Mouse (Mus musculus): Measurements from ENCODE around the gene Ncl.
A peak's percentile ranks its signal among the peaks of the same experiment; 100 is the strongest.

Ncl gene

DNA sequence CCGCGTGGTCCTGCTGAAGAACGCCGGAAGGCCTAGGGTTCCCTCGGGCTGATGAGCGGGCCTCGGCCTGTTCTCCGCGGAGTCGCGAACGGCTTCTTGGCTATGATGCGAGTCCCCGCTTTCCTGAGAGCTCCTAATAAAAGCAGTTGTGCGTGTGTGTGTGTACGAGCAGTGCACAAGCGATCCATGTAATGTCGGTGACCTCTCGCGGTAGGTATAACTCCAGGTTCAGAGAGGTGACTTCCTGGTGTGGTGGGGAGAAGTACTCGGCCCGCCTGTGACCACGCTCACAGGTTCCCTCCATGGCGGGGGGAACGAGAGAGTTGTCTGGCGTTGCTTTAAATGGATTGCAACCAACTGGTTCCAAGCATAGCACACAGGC, 589 bp upstream of the Ncl start:
- DNase-seq (ENCODE audit: low read depth), result peak; percentile 83

- DNase-seq (ENCODE audit: low read depth), result no peak
Observed at GRCm38 (mm10) chr1:86358229-86358905, 833 bp downstream of the Ncl start.

- DNase-seq (ENCODE audit: low read depth), result no peak
Observed at GRCm38 (mm10) chr1:86354186-86354585, 5.0 kb downstream of the Ncl start.

DNA sequence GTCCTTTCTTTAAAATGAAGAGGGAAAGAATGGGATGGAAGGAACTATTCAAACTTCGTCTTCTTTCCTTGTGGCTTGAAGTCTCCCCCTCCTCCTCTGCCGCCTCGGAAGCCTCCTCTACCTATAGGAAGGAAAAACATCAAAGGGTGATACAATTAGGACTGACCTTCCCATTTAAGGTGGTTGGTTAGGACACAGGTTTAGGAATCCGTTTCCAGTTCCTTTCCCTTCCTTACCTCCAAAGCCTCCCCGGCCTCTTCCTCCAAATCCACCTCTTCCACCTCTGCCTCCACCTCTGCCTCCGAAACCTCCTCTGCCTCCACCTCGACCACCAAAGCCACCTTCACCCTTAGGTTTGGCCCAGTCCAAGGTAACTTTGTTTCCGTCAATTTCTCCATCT, 8.6 kb downstream of the Ncl start:
- no peak for DNase-seq (ENCODE audit: low read depth)

DNA sequence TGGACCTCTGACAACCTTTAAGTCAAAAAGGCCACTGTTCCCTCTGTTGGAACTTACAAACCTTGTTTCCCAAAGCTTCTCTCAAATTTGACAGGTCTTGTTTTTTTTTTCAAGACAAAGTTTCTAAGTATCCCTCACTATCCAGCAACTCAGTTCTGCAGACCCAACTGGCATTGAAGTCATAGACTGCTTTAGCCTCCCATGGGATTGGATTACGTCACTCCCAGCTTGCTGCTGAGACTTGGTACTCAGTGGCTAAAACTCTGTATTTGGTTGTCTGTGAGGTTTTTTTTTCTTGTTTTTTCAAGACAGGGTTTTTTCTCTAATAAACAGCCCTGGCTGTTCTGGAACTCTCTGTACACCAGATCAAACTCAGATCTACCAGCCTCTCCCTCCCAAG, 9.5 kb downstream of the Ncl start:
- peak; percentile 34 for DNase-seq (ENCODE audit: low read depth)

DNA sequence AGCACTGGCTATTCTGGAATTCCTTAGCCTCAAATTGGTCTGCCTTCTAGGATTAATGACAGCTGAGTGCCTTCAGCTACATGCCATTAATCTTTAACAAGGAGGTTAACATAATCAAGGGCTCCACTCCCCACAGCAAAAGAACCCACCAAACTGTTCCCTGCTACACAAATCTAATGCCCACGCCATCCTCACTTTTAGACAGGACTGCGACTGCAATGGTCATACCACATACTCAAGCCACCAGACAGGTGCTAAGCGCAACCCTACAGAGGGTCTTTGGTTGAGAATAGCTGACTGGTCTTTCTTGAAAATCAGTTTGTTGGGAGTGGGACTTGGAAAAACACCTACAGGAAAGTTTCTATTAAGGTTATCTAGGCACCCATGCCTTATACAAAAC, 10.0 kb downstream of the Ncl start:
- no peak for DNase-seq (ENCODE audit: low read depth)

GRCm38 (mm10) chr1:86348801-86349200, 10.4 kb downstream of the Ncl start:
- peak; percentile 56 for DNase-seq (ENCODE audit: low read depth)

GRCm38 (mm10) chr1:86348083-86348482, 11.1 kb downstream of the Ncl start:
- DNase-seq (ENCODE audit: low read depth), result peak; percentile 43

DNA sequence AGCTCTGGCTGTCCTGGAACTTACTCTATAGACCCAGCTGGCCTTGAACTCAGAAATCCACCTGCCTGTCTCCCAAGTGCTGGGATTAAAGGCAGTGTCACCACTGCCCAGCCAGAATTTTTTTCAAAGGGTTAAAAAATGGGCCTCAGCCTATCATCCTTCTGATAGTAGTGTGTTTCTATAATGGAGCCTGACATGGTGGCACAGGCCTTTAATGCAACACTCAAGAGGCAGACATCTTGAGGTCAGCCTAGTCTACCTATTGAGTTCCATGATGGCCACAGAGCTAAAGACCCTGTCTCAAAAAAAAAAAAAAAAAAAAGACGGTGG, 11.5 kb downstream of the Ncl start:
- DNase-seq (ENCODE audit: low read depth), result peak; percentile 30

DNA sequence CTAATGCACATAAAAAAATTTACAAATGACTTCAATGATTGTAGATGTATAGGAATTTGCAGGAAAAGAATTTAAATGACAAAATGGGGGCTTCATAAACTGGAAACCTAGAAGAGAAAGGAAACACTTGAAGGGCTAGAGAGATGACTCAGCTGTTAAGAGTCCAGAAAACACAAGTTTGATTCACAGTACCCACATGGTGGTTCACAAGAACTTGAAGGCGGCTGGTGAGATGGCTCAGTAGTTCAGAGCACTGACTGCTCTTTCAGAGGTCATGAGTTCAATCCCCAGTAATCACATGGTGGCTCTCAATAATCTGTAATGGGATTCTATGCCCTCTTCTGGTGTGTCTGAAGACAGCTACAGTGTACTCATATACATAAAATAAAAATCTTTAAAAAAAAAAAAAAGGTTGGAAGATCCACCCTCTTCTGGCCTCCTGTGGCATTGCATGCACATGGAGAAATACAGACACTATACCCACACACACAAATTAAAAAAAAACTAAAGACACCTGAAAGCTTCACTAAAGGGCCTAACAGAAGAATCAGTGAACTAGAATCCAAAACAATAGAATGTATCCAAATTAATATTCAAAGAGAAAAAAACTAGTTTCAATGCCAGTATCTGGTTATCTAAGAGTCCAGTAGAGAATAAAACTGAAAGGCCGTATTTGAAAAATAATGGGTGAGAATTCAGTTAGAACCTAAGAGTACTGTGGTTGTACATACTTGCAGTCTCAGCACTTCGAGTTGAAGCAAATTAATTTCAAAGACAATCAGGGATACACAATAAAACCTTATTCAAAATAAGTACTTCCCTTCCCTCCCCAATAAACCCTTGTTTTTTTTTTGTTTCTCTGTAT, 12.1 kb downstream of the Ncl start:
- peak; percentile 57 for DNase-seq (ENCODE audit: low read depth)

DNA sequence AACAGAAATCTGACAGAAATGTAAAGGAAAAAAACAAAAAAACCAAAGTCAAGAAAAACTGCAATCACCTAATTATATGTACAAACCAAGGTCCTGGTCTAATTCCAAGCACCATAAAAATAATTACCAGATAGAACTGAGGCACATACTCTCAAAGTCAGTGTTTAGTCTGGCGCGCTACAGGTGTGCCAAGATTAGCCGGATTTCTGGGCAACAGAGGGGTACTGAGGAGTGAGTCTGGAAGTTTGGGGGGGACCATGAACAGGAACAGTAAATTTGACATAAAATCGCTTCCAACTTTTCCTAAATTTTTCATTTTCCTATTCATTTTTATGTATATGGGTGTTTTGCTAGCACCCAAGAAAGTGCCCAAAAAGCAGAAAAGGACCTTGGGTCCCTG, 13.2 kb downstream of the Ncl start:
- no peak for DNase-seq (ENCODE audit: low read depth)

DNA sequence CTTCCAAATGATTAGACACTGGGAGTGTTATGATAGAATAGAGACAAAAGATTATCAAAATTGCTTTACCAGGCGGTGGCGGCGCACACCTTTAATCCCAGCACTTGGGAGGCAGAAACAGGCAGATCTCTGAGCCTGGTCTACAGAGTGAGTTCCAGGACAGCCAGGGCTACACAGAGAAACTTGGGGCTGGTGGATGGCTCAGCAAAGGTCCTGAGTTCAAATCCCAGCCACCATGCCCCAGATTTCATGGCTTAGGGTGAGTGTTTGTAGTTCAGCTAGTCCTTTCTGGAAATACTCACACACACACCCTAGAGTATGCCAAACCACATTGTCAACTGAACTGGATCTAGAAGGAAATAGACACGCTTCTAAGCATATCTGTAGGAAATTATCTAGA, 14.1 kb downstream of the Ncl start:
- DNase-seq (ENCODE audit: low read depth), result peak; percentile 39

DNA sequence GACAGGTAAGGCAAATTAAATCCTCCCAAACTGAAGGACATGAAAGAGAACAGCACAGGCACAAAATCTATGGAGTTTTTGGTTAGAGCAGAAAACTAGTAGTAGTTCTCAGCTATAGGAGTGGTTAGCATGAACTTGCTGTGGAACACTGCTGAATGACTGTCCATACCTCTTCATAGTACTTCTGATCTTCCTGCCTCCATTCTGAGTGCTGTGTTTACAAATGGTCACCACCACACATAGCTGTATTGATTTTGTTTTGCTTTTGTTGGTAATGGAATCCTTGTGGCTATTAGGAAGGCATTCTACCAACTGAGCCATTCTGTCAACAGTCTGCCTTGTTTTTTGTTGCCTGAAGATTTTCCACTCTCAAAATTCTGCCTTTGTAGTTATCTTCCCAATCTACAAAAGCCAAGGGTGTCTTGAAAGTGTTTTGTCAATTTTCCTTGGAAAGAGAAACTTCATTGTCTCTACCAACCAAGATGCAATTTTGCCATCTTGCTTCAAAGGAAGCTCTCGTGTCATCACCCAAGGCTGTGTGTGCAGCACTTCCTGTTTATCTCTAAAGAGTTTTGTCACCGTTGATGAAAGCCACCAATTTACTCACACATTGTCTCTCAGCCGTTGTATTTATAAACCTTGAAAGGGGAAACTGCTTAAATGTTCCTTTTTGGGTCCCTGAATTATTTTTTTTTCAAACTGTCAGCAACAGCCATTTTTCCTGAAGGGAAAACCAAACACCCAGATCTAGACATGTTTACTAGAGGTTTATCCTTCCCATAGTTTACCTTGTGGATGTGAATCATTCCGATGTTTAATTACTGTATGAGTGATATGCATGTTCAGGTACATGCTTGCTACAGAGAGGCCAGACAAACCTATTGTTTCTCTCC, 15.0 kb downstream of the Ncl start:
- peak; percentile 77 for DNase-seq (ENCODE audit: low read depth)

GRCm38 (mm10) chr1:86343087-86343645, 16.0 kb downstream of the Ncl start:
- DNase-seq (ENCODE audit: low read depth), result peak; percentile 35

- no peak for DNase-seq (ENCODE audit: low read depth)
Observed at GRCm38 (mm10) chr1:86342371-86342770, 16.8 kb downstream of the Ncl start.

- peak; percentile 63 for DNase-seq (ENCODE audit: low read depth)
Observed at GRCm38 (mm10) chr1:86341096-86341495, 18.1 kb downstream of the Ncl start.

- peak; percentile 90 for DNase-seq (ENCODE audit: low read depth)
Observed at GRCm38 (mm10) chr1:86339156-86339812, 19.9 kb downstream of the Ncl start.

- no peak for DNase-seq (ENCODE audit: low read depth)
Observed at GRCm38 (mm10) chr1:86336330-86336729, 22.9 kb downstream of the Ncl start.

DNA sequence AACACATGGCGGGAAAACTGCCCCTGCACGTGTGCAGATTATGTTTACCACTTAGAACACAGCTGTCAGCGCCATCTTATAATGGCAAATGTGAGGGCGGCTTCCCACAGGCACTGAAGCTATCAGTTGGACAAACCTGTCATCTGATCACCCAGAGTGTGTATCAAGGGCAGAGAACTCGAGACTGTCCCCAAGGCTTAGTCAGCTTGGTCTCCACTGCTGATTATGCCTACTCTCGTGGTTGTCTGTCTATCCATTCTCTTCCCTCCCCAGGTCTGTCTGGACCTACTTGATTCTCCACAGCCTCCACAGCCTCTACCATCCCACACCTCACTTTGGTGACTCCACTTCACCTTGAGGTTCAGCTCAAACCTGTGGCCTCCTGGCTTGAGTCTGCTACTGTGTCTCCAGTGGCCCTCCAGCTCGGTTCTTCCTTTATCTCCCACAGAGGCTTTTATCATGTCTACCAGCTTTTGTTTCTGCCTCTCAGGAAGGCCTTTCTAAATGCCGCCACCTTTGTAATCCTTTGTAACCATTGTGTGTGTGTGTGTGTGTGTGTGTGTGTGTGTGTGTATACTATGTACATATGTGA, 38.3 kb downstream of the Ncl start:
- no peak for DNase-seq (ENCODE audit: low read depth)

DNA sequence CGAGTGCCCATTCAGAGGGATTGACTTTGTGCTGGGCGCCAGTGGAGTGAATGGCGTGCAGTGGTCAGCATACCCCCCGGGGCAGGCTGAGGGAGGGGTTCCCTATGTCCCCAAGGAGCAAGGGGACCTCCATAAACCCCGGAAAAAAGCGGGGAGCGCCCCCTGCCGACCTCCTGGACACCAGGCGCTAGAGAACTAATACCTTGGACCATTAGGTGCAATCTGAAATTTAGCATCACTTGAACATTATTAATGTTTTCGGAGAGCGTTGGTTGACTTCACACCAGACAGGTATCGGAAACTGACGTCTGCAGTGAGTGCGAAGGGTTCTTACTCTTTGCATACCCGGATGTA, 45.5 kb downstream of the Ncl start:
- DNase-seq (ENCODE audit: low read depth), result no peak

GRCm38 (mm10) chr1:86313096-86313771, 46.0 kb downstream of the Ncl start:
- no peak for DNase-seq (ENCODE audit: low read depth)
